11 mouse cellular contexts compared by ENCODE assay signal in the genomic region with DNA sequence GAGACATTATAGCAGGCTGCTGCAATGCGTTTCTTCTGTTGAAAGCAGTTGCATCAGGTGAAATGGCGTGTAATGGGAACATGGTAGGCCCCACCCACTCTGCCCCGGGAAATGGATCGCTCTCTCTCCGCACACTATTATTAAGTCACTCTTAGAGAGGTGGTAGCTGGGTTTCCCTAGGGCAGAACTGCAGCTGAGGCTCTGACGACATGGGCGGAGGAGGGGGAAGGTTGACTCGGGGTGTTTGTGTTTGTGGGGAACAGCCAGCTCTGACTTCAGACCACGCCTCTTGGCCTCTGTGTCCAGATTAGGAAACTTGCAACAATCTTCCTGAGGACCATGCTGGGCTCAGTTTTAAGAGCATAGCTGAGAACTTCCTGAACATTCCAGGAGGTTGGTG. TPM values are rescaled to one million over a fixed set of nuclear protein-coding genes. Genes with fewer than 3 reads are reported as not detected.
DNase-seq lines count a peak whose midpoint lies in the region; ATAC-seq and TF ChIP-seq lines count a peak whose summit lies in the region.
"Had no signal": no experiment of that assay in that cellular context is flagged by ENCODE, and none has a peak within 500 bp of the region (broad histone marks: within the 10 kb centered on the region; RNA-seq: fewer than 3 reads in every experiment).

No protein-coding gene starts in this region.

- no peak overlapping the region for H3K4me3 ChIP-seq in small intestine, adult 2 months (ENCODE audit: low read depth, low read length)
- H3K4me3 ChIP-seq in neural tube, embryonic 15.5 days (replicated peaks), result no peak overlapping the region
- H3K4me3 ChIP-seq: midbrain, embryonic 12.5 days had no signal

- TF ChIP-seq CTCF in small intestine, adult 2 months (IDR thresholded peaks at IDR 0.05; ENCODE audit: extremely low read depth, insufficient read length, insufficient replicate concordance, low read depth, low read length), result no peak

- TF ChIP-seq POLR2A in small intestine, adult 2 months (IDR thresholded peaks at IDR 0.05; ENCODE audit: low read depth, low read length), result no peak

- H3K4me1 ChIP-seq in small intestine, adult 2 months (ENCODE audit: control insufficient read depth, insufficient read depth, insufficient read length, low read length), result peaks cover 45% of the 10 kb centered on the region
- no peaks in the 10 kb centered on the region for H3K4me1 ChIP-seq in neural tube, embryonic 15.5 days
- H3K4me1 ChIP-seq: midbrain, embryonic 12.5 days had no signal

- H3K36me3 ChIP-seq in small intestine, adult 2 months (ENCODE audit: control insufficient read depth, insufficient read depth, low read length), result 0 out of 2 replicates have a peak, but pooled peaks cover 1% of the 10 kb centered on the region
- no peaks in the 10 kb centered on the region for H3K36me3 ChIP-seq in neural tube, embryonic 15.5 days
- H3K36me3 ChIP-seq: midbrain, embryonic 12.5 days had no signal

- DNase-seq in ovary, adult 18-20 months (ENCODE audit: low spot score), result peak; percentile 48
- no peak for DNase-seq in ovary, postnatal 10 days (ENCODE audit: low spot score)
- peak; percentile 70 for DNase-seq in gastrocnemius, postnatal 14 days
- DNase-seq in kidney, postnatal 14 days, result peak; percentile 66
- DNase-seq: cerebellum, adult 9-11 months; spleen, adult 18-20 months had no signal

- no peak overlapping the region for H3K4me2 ChIP-seq in neural tube, embryonic 15.5 days
- H3K4me2 ChIP-seq: midbrain, embryonic 12.5 days had no signal

- H3K9me3 ChIP-seq in neural tube, embryonic 15.5 days (replicated peaks), result no peaks in the 10 kb centered on the region
- H3K9me3 ChIP-seq: midbrain, embryonic 12.5 days had no signal

- H3K9ac ChIP-seq in neural tube, embryonic 15.5 days (replicated peaks), result no peak overlapping the region
- H3K9ac ChIP-seq: midbrain, embryonic 12.5 days had no signal

- no peaks in the 10 kb centered on the region for H3K27me3 ChIP-seq in small intestine, adult 2 months (ENCODE audit: control insufficient read depth, insufficient read depth, low read length)
- H3K27me3 ChIP-seq in neural tube, embryonic 15.5 days (replicated peaks), result no peaks in the 10 kb centered on the region
- H3K27me3 ChIP-seq: midbrain, embryonic 12.5 days had no signal

- intact Hi-C loops in gastrocnemius, postnatal 14 days (cut with DNase I; ENCODE audit: low total_unique reads), result no loop called here

- peak overlapping the region; percentile 81; the same call in 1 of the 2 replicates for H3K27ac ChIP-seq in small intestine, adult 2 months (ENCODE audit: insufficient read depth, low read depth, low read length)
- H3K27ac ChIP-seq in neural tube, embryonic 15.5 days (replicated peaks), result no peak overlapping the region
- H3K27ac ChIP-seq: midbrain, embryonic 12.5 days had no signal

- 29% methylated on average over 9 of the region's 9 CpGs for WGBS in small intestine, adult 2 months
- WGBS in neural tube, embryonic 15.5 days, result 75% methylated on average over 9 of the region's 9 CpGs

- ATAC-seq in neural tube, embryonic 15.5 days (ENCODE audit: low FRiP score), result no peak
- no peak for ATAC-seq in erythroblast, adult 5-6 weeks (replicated peaks; ENCODE audit: low FRiP score, poor library complexity, severe bottlenecking)

RNA-seq across cellular contexts. Expression of a gene that starts 32.8 kb away (rescaled TPM):
- total RNA-seq in gastrocnemius, postnatal 14 days (2021), result under 1 TPM; 0.23 to 0.33 TPM
- 0.25 and 1.6 TPM in 2 replicates for polyA plus RNA-seq in small intestine, adult 2 months (2012; rRNA removed)
- 0.34 TPM in 1 of 2 replicates, not detected in the other for polyA plus RNA-seq in neural tube, embryonic 15.5 days (2015; fragmentation: Nextera tagmentation; extraction: Ambion mirVana)
- not detected in 2 replicates for total RNA-seq in erythroblast, adult 5-6 weeks (2015; ENCODE audit: low replicate concordance)
- not detected in 2 replicates for total RNA-seq in erythroblast, adult 5-6 weeks (2017; ENCODE audit: low replicate concordance)
- total RNA-seq: layer of hippocampus, postnatal 10 days had no signal
- polyA plus RNA-seq: midbrain, embryonic 12.5 days had no signal

RNA-seq across cellular contexts. Expression of a gene that starts 36.0 kb away (rescaled TPM):
- 1 to 10 TPM; 8.7 to 9.1 TPM for total RNA-seq in gastrocnemius, postnatal 14 days (2021)
- polyA plus RNA-seq in small intestine, adult 2 months (2012; rRNA removed), result 93.3 and 233 TPM in 2 replicates
- 3.9 and 23.3 TPM in 2 replicates for polyA plus RNA-seq in neural tube, embryonic 15.5 days (2015; fragmentation: Nextera tagmentation; extraction: Ambion mirVana)
- 8.8 and 17.8 TPM in 2 replicates for total RNA-seq in erythroblast, adult 5-6 weeks (2015; ENCODE audit: low replicate concordance)
- total RNA-seq in erythroblast, adult 5-6 weeks (2017; ENCODE audit: low replicate concordance), result 15.9 and 22.7 TPM in 2 replicates

RNA-seq across cellular contexts. Expression of a gene that starts 53.3 kb away (rescaled TPM):
- 1 to 10 TPM; 2.1 to 3.7 TPM for total RNA-seq in gastrocnemius, postnatal 14 days (2021)
- 5.8 and 12.4 TPM in 2 replicates for polyA plus RNA-seq in small intestine, adult 2 months (2012; rRNA removed)
- 0.79 and 2.8 TPM in 2 replicates for polyA plus RNA-seq in neural tube, embryonic 15.5 days (2015; fragmentation: Nextera tagmentation; extraction: Ambion mirVana)
- total RNA-seq in erythroblast, adult 5-6 weeks (2015; ENCODE audit: low replicate concordance), result not detected in 2 replicates
- 0.17 TPM in 1 of 2 replicates, not detected in the other for total RNA-seq in erythroblast, adult 5-6 weeks (2017; ENCODE audit: low replicate concordance)
